Mouse (Mus musculus) CH12.LX (cell line): ENCODE results near the gene Has3. TPM values are rescaled to one million over a fixed set of nuclear protein-coding genes. Genes with fewer than 3 reads are reported as not detected.

Experiments
- DNase-seq: peaks from one replicate; pipeline ENCODE4 v3.0.0-alpha.2; 2013; ENCODE audit errors: extremely low read depth
- H3K27ac ChIP-seq: 2 replicates; pipeline ENCODE4 v1.5.1; 2012; ENCODE audit warnings: low read depth, mild to moderate bottlenecking, control low read depth, moderate library complexity; ENCODE audit not compliant: insufficient read depth
- H3K27me3 ChIP-seq: replicated peaks from 2 replicates; pipeline ENCODE3; 2012; ENCODE audit warnings: inconsistent platforms
- H3K36me3 ChIP-seq, 2 experiments: replicated peaks in 1 of 2; 2 replicates each; pipeline versions ENCODE3 to v1.6.1; 2012; ENCODE audit warnings: inconsistent platforms in 1 of 2, low read length in 1 of 2, mild to moderate bottlenecking in 1 of 2, mixed read lengths in 1 of 2, moderate library complexity in 1 of 2; ENCODE audit not compliant: control insufficient read depth in 1 of 2, insufficient read depth in 1 of 2
- H3K4me1 ChIP-seq, 2 experiments: 2 replicates each; pipeline ENCODE4 v1.6.1; 2012; ENCODE audit warnings: inconsistent platforms in 1 of 2, moderate library complexity in 1 of 2; ENCODE audit not compliant: insufficient read depth in 2 of 2, control insufficient read depth in 1 of 2
- H3K4me2 ChIP-seq: 2 replicates; pipeline ENCODE4 v1.6.1; 2012; ENCODE audit warnings: low read depth, mild to moderate bottlenecking, control low read depth; ENCODE audit not compliant: poor library complexity, insufficient read depth, severe bottlenecking
- H3K4me3 ChIP-seq, 3 experiments: fragments of 150-350 bp in 1 of 3; sonication (generic) in 1 of 3; replicated peaks in 1 of 3; 2 replicates each; pipeline versions ENCODE3 to v1.5.1; 2011 to 2012; ENCODE audit warnings: low read depth in 2 of 3, low read length in 2 of 3, mild to moderate bottlenecking in 2 of 3, moderate library complexity in 2 of 3, control low read depth in 1 of 3, improper control_type of control experiment in 1 of 3, inconsistent platforms in 1 of 3, mixed read lengths in 1 of 3; ENCODE audit not compliant: poor library complexity in 1 of 3
- H3K79me2 ChIP-seq: replicated peaks from 2 replicates; pipeline ENCODE4 v1.6.1; 2012; ENCODE audit warnings: mild to moderate bottlenecking, moderate library complexity; ENCODE audit not compliant: control insufficient read depth, poor library complexity, insufficient read depth, severe bottlenecking; ENCODE audit errors: extremely low read depth
- H3K9ac ChIP-seq: 2 replicates; pipeline ENCODE4 v1.6.1; 2012; ENCODE audit warnings: low read depth, mild to moderate bottlenecking, control low read depth, moderate library complexity; ENCODE audit not compliant: insufficient read depth
- H3K9me3 ChIP-seq: replicated peaks from 2 replicates; pipeline ENCODE3; 2012; ENCODE audit warnings: low read length, inconsistent platforms, mixed read lengths
- BHLHE40 ChIP-seq: IDR thresholded peaks from 2 replicates; pipeline ENCODE4 v1.6.1; 2011; ENCODE audit warnings: mild to moderate bottlenecking, low read depth, low read length, improper control_type of control experiment
- CHD1 ChIP-seq: IDR thresholded peaks from 2 replicates; pipeline ENCODE4 v1.6.1; 2012; ENCODE audit warnings: low read depth, low read length, improper control_type of control experiment, inconsistent platforms
- E2F4 ChIP-seq: IDR thresholded peaks from 2 replicates; pipeline ENCODE4 v1.6.1; 2011; ENCODE audit warnings: low read depth, low read length, improper control_type of control experiment; ENCODE audit not compliant: insufficient replicate concordance
- GABPA ChIP-seq: IDR thresholded peaks from 2 replicates; pipeline ENCODE4 v1.6.1; 2012; ENCODE audit warnings: low read depth, low read length, improper control_type of control experiment, inconsistent platforms; ENCODE audit not compliant: insufficient replicate concordance
- IRF4 ChIP-seq: IDR thresholded peaks from 2 replicates; pipeline ENCODE4 v1.6.1; 2014; ENCODE audit warnings: low read depth, mild to moderate bottlenecking, inconsistent platforms, low read length, improper control_type of control experiment
- JUN ChIP-seq: IDR thresholded peaks from 2 replicates; pipeline ENCODE4 v1.6.1; 2011; ENCODE audit warnings: low read depth, mild to moderate bottlenecking, low read length, improper control_type of control experiment, moderate library complexity; ENCODE audit not compliant: insufficient read depth
- JUND ChIP-seq: conservative IDR thresholded peaks from 2 replicates; pipeline ENCODE4 v1.6.1; 2011; ENCODE audit warnings: low read depth, low read length, improper control_type of control experiment
- MAZ ChIP-seq: IDR thresholded peaks from 2 replicates; pipeline ENCODE4 v1.6.1; 2012; ENCODE audit warnings: low read depth, mild to moderate bottlenecking, inconsistent platforms, low read length, improper control_type of control experiment, moderate library complexity
- MEF2A ChIP-seq: IDR thresholded peaks from 2 replicates; pipeline ENCODE4 v1.6.1; 2014; ENCODE audit warnings: low read depth, mild to moderate bottlenecking, inconsistent platforms, low read length, improper control_type of control experiment, borderline replicate concordance
- MXI1 ChIP-seq: IDR thresholded peaks from 2 replicates; pipeline ENCODE4 v1.6.1; 2011; ENCODE audit warnings: mild to moderate bottlenecking, low read depth, low read length, improper control_type of control experiment
- MYC ChIP-seq: IDR thresholded peaks from 2 replicates; pipeline ENCODE4 v1.6.1; 2011; ENCODE audit warnings: low read depth, mild to moderate bottlenecking, improper control_type of control experiment, low read length
- NRF1 ChIP-seq: IDR thresholded peaks from 2 replicates; pipeline ENCODE4 v1.6.1; 2014; ENCODE audit warnings: low read depth, mild to moderate bottlenecking, inconsistent platforms, low read length, improper control_type of control experiment, moderate library complexity
- PAX5 ChIP-seq: IDR thresholded peaks from 2 replicates; pipeline ENCODE4 v1.6.1; 2012; ENCODE audit warnings: low read length, inconsistent platforms, mixed read lengths
- POLR2A ChIP-seq: IDR thresholded peaks from 2 replicates; pipeline ENCODE4 v1.6.1; 2011; ENCODE audit warnings: low read depth, mild to moderate bottlenecking, improper control_type of control experiment, low read length
- POLR2AphosphoS2 ChIP-seq: IDR thresholded peaks from 2 replicates; pipeline ENCODE4 v1.6.1; 2011; ENCODE audit warnings: low read depth, low read length, improper control_type of control experiment
- RAD21 ChIP-seq: IDR thresholded peaks from 2 replicates; pipeline ENCODE4 v1.6.1; 2011; ENCODE audit warnings: low read depth, mild to moderate bottlenecking, low read length, improper control_type of control experiment, moderate library complexity
- RCOR1 ChIP-seq: conservative IDR thresholded peaks from 2 replicates; pipeline ENCODE4 v1.6.1; 2012; ENCODE audit warnings: low read depth, mild to moderate bottlenecking, inconsistent platforms, low read length, improper control_type of control experiment
- SIN3A ChIP-seq: IDR thresholded peaks from 2 replicates; pipeline ENCODE4 v1.6.1; 2012; ENCODE audit warnings: low read length, improper control_type of control experiment, inconsistent platforms
- SMC3 ChIP-seq: IDR thresholded peaks from 2 replicates; pipeline ENCODE4 v1.6.1; 2011; ENCODE audit warnings: low read depth, low read length, improper control_type of control experiment
- TBP ChIP-seq: conservative IDR thresholded peaks from 2 replicates; pipeline ENCODE4 v1.6.1; 2011; ENCODE audit warnings: low read depth, low read length, improper control_type of control experiment
- TCF12 ChIP-seq: IDR thresholded peaks from 2 replicates; pipeline ENCODE4 v1.6.1; 2014; ENCODE audit warnings: low read depth, mild to moderate bottlenecking, inconsistent platforms, low read length, improper control_type of control experiment
- USF2 ChIP-seq: conservative IDR thresholded peaks from 2 replicates; pipeline ENCODE4 v1.6.1; 2011; ENCODE audit warnings: low read depth, low read length, improper control_type of control experiment
- ZMIZ1 ChIP-seq: IDR thresholded peaks from 2 replicates; pipeline ENCODE4 v1.6.1; 2012; ENCODE audit warnings: low read depth, mild to moderate bottlenecking, inconsistent platforms, low read length, improper control_type of control experiment
- dilution Hi-C: fragments of 300-500 bp; cut with MboI; formaldehyde crosslinking; loops from 2 replicates; pipeline ENCODE4 v1.14.3; 2020; ENCODE audit warnings: low sequenced_read_pairs; ENCODE audit not compliant: extremely low pct_unique_long_range_greater_than_20kb, extremely low pct_ligation_motif_present
- in situ Hi-C: fragments of 300-500 bp; cut with MboI; formaldehyde crosslinking; loops from 3 replicates; pipeline ENCODE4 v1.14.3; 2019; ENCODE audit warnings: low sequenced_read_pairs, low pct_ligation_motif_present, low pct_unique_long_range_greater_than_20kb, mixed read lengths
- polyA plus RNA-seq: library from polyadenylated mRNA; unstranded; fragments of >175 nt; gene quantifications from 2 replicates; pipeline ENCODE4 v1.2.1, GENCODE M21; 2012; ENCODE audit warnings: low read depth; ENCODE audit not compliant: insufficient read length
- total RNA-seq, 2 experiments: library from RNA; depleted of rRNA; stranded (reverse); fragments of 300-350 nt in 1 of 2; fragments of >200 nt in 1 of 2; gene quantifications; 2 replicates each; pipeline ENCODE4 v1.2.3; 2012 to 2014

Gene Has3
- total and polyA plus RNA-seq, 3 experiments, result 0.29 to 3.7 TPM; not detected in 1

DNA sequence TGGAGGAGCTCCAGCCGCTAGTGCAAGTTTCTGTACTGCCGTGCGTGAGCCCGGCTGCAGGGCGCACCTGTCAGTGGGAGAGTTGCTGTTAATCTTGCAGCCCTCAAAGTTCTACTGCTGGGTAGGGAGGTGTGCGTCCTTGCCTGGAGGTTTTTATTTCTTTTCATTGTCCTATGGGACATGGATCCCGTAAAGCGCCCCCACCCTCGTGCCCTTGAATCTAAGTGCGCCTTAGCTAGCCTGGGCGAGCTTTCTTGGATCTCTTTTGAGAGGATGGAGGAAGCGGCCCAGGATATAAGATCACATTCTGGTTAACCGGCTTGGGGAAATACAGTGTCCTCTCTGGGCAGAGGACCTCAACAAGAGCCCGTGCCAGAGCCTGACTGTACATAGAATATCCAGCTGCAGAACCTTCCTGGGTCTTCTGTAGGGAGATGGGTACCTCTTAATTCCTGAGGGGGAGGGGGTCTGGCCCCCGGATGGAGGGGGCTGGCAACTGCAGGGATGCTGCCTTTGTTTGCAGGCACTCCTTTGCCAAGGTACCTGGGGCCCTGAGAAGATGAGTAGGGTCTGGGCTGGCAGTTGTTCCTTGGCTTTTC is 1.4 kb downstream of the Has3 start:
- H3K79me2 ChIP-seq, result no peaks in the 10 kb centered on the region
- H3K9ac ChIP-seq, result no peak overlapping the region
- H3K27me3 ChIP-seq, result no peaks in the 10 kb centered on the region
- TF ChIP-seq CHD1, result no peak
- TF ChIP-seq POLR2AphosphoS2, result no peak
- TF ChIP-seq E2F4, result no peak
- TF ChIP-seq PAX5, result no peak
- TF ChIP-seq MAZ, result no peak
- TF ChIP-seq MYC, result no peak
- no peak for TF ChIP-seq JUN
- TF ChIP-seq TBP, result no peak
- TF ChIP-seq SIN3A, result no peak
- TF ChIP-seq RAD21, result no peak
- TF ChIP-seq RCOR1, result no peak
- TF ChIP-seq ZMIZ1, result no peak
- no peak for TF ChIP-seq SMC3
- TF ChIP-seq POLR2A, result no peak
- in situ Hi-C loops, result no loop called here
- H3K36me3 ChIP-seq, result peaks cover 6 to 48% of the 10 kb centered on the region in 2 experiments
- dilution Hi-C loops, result no loop called here
- no peaks in the 10 kb centered on the region for H3K9me3 ChIP-seq
- H3K4me2 ChIP-seq, result 0 out of 2 replicates have a peak overlapping the region, but pooled peaks have one; percentile 8
- H3K4me3 ChIP-seq, result no peak overlapping the region
- no peak overlapping the region for H3K27ac ChIP-seq
- no peak for DNase-seq
- H3K4me1 ChIP-seq, result no peaks in the 10 kb centered on the region

DNA sequence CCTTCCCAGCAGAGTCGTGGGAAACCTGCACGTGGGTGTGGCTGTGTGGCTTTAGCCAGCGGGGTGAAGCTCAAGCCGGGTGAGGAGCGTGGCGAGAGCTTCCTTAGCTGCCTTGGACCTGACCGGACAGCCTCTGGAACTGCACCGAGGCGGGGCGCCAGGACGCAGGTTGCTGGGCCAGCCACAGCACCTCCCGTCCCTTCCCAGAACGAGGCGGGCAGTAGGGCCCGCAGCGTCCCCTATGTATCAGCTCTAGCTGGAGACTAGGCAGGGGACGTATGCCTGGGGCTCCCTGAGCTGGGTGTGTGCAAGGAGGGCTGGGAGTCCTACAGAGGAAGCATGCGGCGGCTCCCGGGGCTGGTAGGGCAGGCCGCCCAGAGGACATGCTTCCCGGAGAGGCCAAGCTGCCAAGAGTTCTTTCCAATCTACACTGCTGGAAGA is 1.9 kb downstream of the Has3 start:
- no peak for DNase-seq
- no peaks in the 10 kb centered on the region for H3K79me2 ChIP-seq
- peaks cover 6 to 53% of the 10 kb centered on the region in 2 experiments for H3K36me3 ChIP-seq
- H3K4me3 ChIP-seq, result no peak overlapping the region
- no peaks in the 10 kb centered on the region for H3K4me1 ChIP-seq
- H3K9me3 ChIP-seq, result no peaks in the 10 kb centered on the region
- H3K9ac ChIP-seq, result no peak overlapping the region
- no peak overlapping the region for H3K4me2 ChIP-seq
- TF ChIP-seq PAX5 (no peak), JUN (no peak), IRF4 (no peak), BHLHE40 (no peak), JUND (no peak), MAZ (no peak), GABPA (no peak), RCOR1 (no peak), E2F4 (no peak), USF2 (no peak), NRF1 (no peak), MEF2A (no peak), TCF12 (no peak), MXI1 (no peak), SIN3A (no peak), ZMIZ1 (no peak), POLR2A (no peak), TBP (no peak), RAD21 (no peak)
- H3K27ac ChIP-seq, result no peak overlapping the region
- dilution Hi-C loops (no loop called here), in situ Hi-C loops (no loop called here)
- no peaks in the 10 kb centered on the region for H3K27me3 ChIP-seq
